Mouse (Mus musculus) midbrain, postnatal 0 days (tissue): ENCODE data around the gene Pgk1. TPM values are rescaled to one million over a fixed set of nuclear protein-coding genes. Genes with fewer than 3 reads are reported as not detected.

Source experiments
- ATAC-seq: fragments of 200-750 bp; cut with Nextera tagmentation; 2 replicates; pipeline ENCODE4 v1.8.0; 2017; ENCODE audit warnings: moderate number of reproducible peaks, mild to moderate bottlenecking, moderate TSS enrichment, moderate library complexity; ENCODE audit not compliant: low FRiP score
- DNase-seq: peaks from one replicate; pipeline ENCODE4 v3.0.0-alpha.2; 2015; ENCODE audit warnings: low spot score
- H3K27ac ChIP-seq: fragments of 300-500 bp; sonication (generic); 2 replicates; pipeline ENCODE4 v1.5.1; 2014; ENCODE audit warnings: low read depth, mild to moderate bottlenecking, low read length, mixed read lengths
- H3K27me3 ChIP-seq: fragments of 300-500 bp; sonication (generic); 2 replicates; pipeline ENCODE4 v1.6.1; 2014; ENCODE audit warnings: low read length, control low read depth, mixed read lengths; ENCODE audit not compliant: insufficient read depth
- H3K36me3 ChIP-seq: fragments of 300-500 bp; sonication (generic); 2 replicates; pipeline ENCODE4 v1.6.1; 2014; ENCODE audit warnings: low read length, control low read depth, mixed read lengths; ENCODE audit not compliant: insufficient read depth
- H3K4me1 ChIP-seq: fragments of 300-500 bp; sonication (generic); 2 replicates; pipeline ENCODE4 v1.6.1; 2014; ENCODE audit warnings: mild to moderate bottlenecking, control low read depth, antibody characterized with exemption, low read length, mixed read lengths; ENCODE audit not compliant: insufficient read depth
- H3K4me2 ChIP-seq: fragments of 300-500 bp; sonication (generic); 2 replicates; pipeline ENCODE4 v1.6.1; 2014; ENCODE audit warnings: low read depth, mild to moderate bottlenecking, low read length, mixed read lengths; ENCODE audit not compliant: poor library complexity, severe bottlenecking
- H3K4me3 ChIP-seq: fragments of 300-500 bp; sonication (generic); 2 replicates; pipeline ENCODE4 v1.5.1; 2014; ENCODE audit warnings: low read depth, mild to moderate bottlenecking, low read length, moderate library complexity
- H3K9ac ChIP-seq: fragments of 300-500 bp; sonication (generic); replicated peaks from 2 replicates; pipeline ENCODE4 v1.6.1; 2014; ENCODE audit warnings: mild to moderate bottlenecking, low read length, moderate library complexity, mixed read lengths; ENCODE audit not compliant: poor library complexity, severe bottlenecking
- H3K9me3 ChIP-seq: fragments of 300-500 bp; sonication (generic); 2 replicates; pipeline ENCODE4 v1.6.1; 2016; ENCODE audit warnings: low read length, control low read depth
- CTCF ChIP-seq: IDR thresholded peaks from 2 replicates; pipeline ENCODE4 v1.5.1; 2016; ENCODE audit warnings: antibody characterized with exemption, mild to moderate bottlenecking
- WGBS: fragments of 180-500 bp; shearing (Covaris S2); extraction: QIAGEN DNeasy Blood & Tissue Kit; methylation state at CpG from one replicate; pipeline ENCODE4 v1.1.7; 2014; 5-methylcytosine and 5-hydroxymethylcytosine counted together
- polyA plus RNA-seq: library from polyadenylated mRNA; unstranded; fragments of >200 nt; fragmentation: Nextera tagmentation; extraction: Ambion mirVana; gene quantifications from 2 replicates; pipeline ENCODE4 v1.2.1, GENCODE M21; 2015
- total RNA-seq: library from RNA; depleted of rRNA; stranded (reverse); fragments of >200 nt; gene quantifications from 2 replicates; pipeline ENCODE4 v1.2.3, GENCODE M21; 2014; rRNA removed

The Pgk1 gene
- total RNA-seq (201 and 259 TPM in 2 replicates), polyA plus RNA-seq (253 and 272 TPM in 2 replicates)

DNA sequence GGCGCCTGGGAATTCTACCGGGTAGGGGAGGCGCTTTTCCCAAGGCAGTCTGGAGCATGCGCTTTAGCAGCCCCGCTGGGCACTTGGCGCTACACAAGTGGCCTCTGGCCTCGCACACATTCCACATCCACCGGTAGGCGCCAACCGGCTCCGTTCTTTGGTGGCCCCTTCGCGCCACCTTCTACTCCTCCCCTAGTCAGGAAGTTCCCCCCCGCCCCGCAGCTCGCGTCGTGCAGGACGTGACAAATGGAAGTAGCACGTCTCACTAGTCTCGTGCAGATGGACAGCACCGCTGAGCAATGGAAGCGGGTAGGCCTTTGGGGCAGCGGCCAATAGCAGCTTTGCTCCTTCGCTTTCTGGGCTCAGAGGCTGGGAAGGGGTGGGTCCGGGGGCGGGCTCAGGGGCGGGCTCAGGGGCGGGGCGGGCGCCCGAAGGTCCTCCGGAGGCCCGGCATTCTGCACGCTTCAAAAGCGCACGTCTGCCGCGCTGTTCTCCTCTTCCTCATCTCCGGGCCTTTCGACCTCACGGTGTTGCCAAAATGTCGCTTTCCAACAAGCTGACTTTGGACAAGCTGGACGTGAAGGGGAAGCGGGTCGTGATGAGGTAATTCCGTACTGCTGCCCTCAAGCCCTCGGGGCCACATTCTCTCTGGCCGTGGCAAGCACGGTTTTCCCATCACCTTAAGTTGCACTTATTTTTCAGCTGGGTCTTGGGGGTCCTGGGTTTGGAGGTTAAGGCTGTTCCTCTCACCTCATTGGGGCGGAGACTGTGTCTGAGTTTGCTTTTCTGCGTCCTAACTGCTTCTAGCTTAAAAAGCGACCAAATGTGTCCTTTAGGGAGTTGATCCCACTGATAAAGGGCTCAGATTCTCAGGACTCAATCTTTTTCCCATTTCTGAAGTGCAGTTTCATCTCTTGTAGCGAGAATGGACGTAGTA, at the start of gene Pgk1:
Gene Pgk1 (plus strand): TSS at position 388 of the 937 bp plus-strand sequence.
- Histone ChIP-seq H3K27me3 (no peaks in the 10 kb centered on the region), H3K36me3 (no peaks in the 10 kb centered on the region), H3K4me1 (no peaks in the 10 kb centered on the region), H3K27ac (peak within 1 kb of the TSS; percentile 65), H3K4me3 (peak within 1 kb of the TSS; percentile 43), H3K4me2 (peak within 1 kb of the TSS; percentile 61), H3K9ac (peak within 1 kb of the TSS; percentile 54), H3K9me3 (no peaks in the 10 kb centered on the region)
- DNase-seq (peak; percentile 96), ATAC-seq (peak; percentile 99)
- 17% methylated on average over 38 of the region's 55 CpGs for WGBS
- peak; percentile 41 for TF ChIP-seq CTCF

DNA sequence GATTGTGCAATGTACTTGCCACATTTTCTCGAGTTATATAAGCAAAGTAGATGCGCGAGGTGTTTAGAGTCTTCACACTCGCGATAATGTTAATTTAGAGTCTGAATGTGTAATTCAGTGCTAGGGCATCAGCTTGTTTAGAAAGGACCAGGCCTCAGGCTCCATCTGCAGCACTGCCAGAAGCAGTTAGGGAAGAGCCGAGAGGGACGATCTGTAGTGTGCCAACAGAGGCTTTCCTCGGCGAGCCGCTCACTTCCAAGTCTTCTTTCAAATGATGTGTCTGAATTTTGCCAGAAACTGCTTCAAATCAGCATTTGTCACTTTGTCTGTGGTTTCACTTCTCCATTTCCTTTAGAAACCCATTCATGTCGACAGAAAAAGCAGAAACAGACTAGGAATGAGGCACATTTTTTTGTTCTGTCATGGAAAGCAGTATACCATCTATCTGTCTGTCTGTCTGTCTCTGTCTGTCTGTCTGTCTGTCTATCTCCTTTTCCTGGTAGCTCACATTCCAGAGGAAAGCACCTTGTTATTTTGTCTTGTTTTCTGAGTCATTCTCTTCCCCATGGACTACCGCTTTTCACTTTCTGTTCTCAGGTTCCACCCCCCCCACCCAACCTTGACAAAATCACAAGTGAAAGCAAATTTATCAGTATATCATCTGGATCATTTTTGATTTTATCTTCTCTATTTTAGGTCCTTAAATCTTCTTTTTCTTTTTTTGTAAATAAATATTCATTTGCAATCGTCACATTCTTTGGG, 47.4 kb upstream of the Pgk1 start:
- WGBS = 76% methylated on average over 13 of the region's 13 CpGs
- H3K9ac ChIP-seq = no peak overlapping the region
- no peaks in the 10 kb centered on the region for H3K9me3 ChIP-seq
- DNase-seq = no peak
- no peak overlapping the region for H3K4me2 ChIP-seq
- H3K27ac ChIP-seq = no peak overlapping the region
- TF ChIP-seq CTCF = no peak
- H3K36me3 ChIP-seq = no peaks in the 10 kb centered on the region
- H3K4me1 ChIP-seq = no peaks in the 10 kb centered on the region
- ATAC-seq = no peak
- H3K4me3 ChIP-seq = no peak overlapping the region
- H3K27me3 ChIP-seq = no peaks in the 10 kb centered on the region

DNA sequence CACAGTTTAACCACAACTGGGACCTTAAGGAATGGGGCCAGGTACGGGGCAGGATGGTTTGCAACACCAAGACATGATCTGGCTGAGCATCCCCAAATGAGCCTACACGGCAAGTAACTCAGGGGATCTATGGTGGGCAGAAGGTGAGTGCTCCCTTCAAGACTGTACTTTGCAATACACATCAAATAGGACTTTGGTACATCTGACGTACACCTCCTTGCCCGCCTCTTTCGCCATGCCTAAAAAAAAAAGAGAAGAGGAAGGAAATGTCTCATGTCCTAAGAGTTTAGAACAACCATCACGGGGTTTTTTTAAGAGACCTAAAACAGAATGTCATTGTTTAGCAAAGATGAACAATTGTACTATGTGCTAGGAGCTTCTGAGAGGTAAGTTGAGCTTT, 44.0 kb upstream of the Pgk1 start, which contains the start of gene Tlr13:
Gene Tlr13 (plus strand): TSS at position 269 of the 400 bp plus-strand sequence.
- Histone ChIP-seq H3K36me3 (no peaks in the 10 kb centered on the region), H3K27ac (no peak within 1 kb of the TSS), H3K9ac (no peak within 1 kb of the TSS), H3K4me3 (no peak within 1 kb of the TSS), H3K4me1 (no peaks in the 10 kb centered on the region), H3K9me3 (no peaks in the 10 kb centered on the region), H3K27me3 (no peaks in the 10 kb centered on the region), H3K4me2 (no peak within 1 kb of the TSS)
- ATAC-seq = no peak
- no peak for DNase-seq
- 84% methylated on average over 6 of the region's 6 CpGs for WGBS
- TF ChIP-seq CTCF = no peak

DNA sequence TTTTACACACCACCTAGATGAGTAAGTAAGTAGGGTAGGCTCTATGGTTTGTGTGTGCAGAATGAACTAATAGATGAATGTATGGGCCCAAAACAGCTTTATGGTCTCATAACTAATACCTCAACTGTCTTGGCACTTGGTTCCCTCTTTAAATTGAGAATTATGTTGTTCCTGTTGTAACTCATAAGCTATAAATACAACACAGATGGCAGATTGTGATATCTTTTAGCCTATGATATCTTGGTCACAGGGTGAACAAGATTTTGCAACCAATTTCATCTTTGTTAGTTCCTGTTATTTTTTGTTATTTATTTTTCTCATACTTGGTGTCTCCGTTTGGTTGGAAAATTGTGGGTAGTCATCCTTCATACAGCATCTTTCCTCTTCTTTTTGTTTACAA, 38.7 kb upstream of the Pgk1 start:
- no peak for TF ChIP-seq CTCF
- 93% methylated on average over 1 of the region's 1 CpGs for WGBS
- Histone ChIP-seq H3K9me3 (no peaks in the 10 kb centered on the region), H3K4me2 (no peak overlapping the region), H3K27me3 (no peaks in the 10 kb centered on the region), H3K27ac (no peak overlapping the region), H3K36me3 (no peaks in the 10 kb centered on the region), H3K4me1 (no peaks in the 10 kb centered on the region), H3K9ac (no peak overlapping the region), H3K4me3 (no peak overlapping the region)
- DNase-seq (no peak), ATAC-seq (no peak)

DNA sequence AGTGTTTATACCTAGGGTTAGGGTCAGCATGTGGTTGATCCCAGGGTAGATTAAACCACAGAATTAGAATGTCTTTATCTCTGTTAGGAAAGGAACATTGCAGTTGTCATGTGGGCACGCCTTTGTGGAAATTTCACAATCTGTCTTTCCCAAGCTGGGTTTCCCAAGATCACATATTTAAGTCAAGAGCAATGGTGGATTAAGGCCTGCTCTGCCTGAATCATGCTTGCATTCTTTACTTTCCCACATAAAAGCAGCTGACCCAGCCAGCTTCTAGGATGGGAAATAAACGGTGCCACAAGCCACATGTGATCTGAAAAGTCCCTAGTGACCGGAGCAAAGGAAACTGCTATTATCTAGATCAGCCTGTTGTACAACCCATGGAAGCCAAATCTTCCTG, 37.4 kb upstream of the Pgk1 start:
- H3K9me3 ChIP-seq = no peaks in the 10 kb centered on the region
- no peaks in the 10 kb centered on the region for H3K27me3 ChIP-seq
- WGBS = 79% methylated on average over 3 of the region's 3 CpGs
- TF ChIP-seq CTCF = no peak
- ATAC-seq (no peak), DNase-seq (no peak)
- H3K36me3 ChIP-seq = no peaks in the 10 kb centered on the region
- H3K4me3 ChIP-seq = no peak overlapping the region
- H3K27ac ChIP-seq = no peak overlapping the region
- H3K9ac ChIP-seq = no peak overlapping the region
- no peak overlapping the region for H3K4me2 ChIP-seq
- no peaks in the 10 kb centered on the region for H3K4me1 ChIP-seq
